Mouse (Mus musculus): ENCODE results near the gene 2310050C09Rik. TPM values are rescaled to one million over a fixed set of nuclear protein-coding genes. Genes with fewer than 3 reads are reported as not detected.

2310050C09Rik gene
- total and polyA plus RNA-seq, 2 experiments from 2014 or later: not detected

DNA sequence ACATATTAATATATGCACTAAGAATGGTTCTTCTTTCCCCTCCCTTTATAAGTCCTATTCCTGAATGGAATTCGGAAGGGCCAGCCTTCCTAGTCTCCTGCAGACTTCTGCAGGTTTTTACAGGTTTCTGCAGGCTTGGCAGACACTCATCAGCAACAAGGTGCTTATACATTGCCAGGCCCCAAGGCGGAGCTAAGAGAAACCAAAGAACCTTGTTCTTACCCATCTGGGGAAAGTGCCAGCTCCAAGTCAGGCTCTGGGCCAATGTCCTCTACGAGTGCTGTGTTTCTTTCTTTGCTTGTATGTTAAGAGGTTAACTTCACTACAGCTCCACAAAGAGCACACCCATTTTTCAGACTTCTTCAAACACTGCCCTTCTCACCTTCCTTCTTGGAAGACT is 24.0 kb upstream of the 2310050C09Rik start:
- TF ChIP-seq CTCF (IDR thresholded peaks at IDR 0.05; ENCODE audit: low read depth) (no peak), EP300 (IDR thresholded peaks at IDR 0.05; ENCODE audit: low read depth) (no peak)
- Histone ChIP-seq H3K9me3 (replicated peaks; ENCODE audit: control insufficient read depth, low read length) (no peaks in the 10 kb centered on the region), H3K4me2 (ENCODE audit: low read depth, low read length) (no peak overlapping the region), H3K9ac (replicated peaks; ENCODE audit: low read depth, low read length) (no peak overlapping the region), H3K4me1 (ENCODE audit: control insufficient read depth, insufficient read depth) (no peaks in the 10 kb centered on the region), H3K27ac (ENCODE audit: low read depth) (no peak overlapping the region), H3K36me3 (replicated peaks; ENCODE audit: control insufficient read depth, insufficient read depth, low read length) (no peaks in the 10 kb centered on the region), H3K4me3 (ENCODE audit: low read depth, low read length) (no peak overlapping the region), H3K27me3 (ENCODE audit: control insufficient read depth, insufficient read depth, low read length) (no peaks in the 10 kb centered on the region)
- 48% methylated on average over 3 of the region's 3 CpGs for WGBS
- DNase-seq (ENCODE audit: low spot score) (no peak), ATAC-seq (ENCODE audit: insufficient read depth, low read depth) (no peak)

DNA sequence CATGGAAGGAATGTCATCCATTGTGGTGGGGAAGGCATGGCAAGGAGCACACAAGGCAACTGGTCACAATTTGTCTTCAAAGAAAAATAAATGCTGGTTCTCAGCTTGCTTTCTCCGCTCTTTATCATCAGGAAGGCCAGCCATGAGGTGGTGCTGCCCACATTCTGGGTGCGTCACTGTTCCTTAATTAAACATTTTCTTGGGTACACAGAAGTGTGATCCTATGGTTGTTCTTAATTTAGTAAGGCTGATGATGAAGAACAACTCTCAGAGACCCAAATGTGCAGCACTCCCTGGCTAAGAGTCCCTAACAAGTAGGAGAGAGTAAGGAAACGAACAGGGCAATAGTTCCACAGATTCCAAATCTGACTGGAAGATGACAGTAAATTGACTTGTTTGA is 4.2 kb upstream of the 2310050C09Rik start:
- WGBS: 68% methylated on average over 3 of the region's 3 CpGs
- H3K27me3 ChIP-seq (ENCODE audit: control insufficient read depth, insufficient read depth, low read length): no peaks in the 10 kb centered on the region
- no peak for ATAC-seq (ENCODE audit: insufficient read depth, low read depth)

DNA sequence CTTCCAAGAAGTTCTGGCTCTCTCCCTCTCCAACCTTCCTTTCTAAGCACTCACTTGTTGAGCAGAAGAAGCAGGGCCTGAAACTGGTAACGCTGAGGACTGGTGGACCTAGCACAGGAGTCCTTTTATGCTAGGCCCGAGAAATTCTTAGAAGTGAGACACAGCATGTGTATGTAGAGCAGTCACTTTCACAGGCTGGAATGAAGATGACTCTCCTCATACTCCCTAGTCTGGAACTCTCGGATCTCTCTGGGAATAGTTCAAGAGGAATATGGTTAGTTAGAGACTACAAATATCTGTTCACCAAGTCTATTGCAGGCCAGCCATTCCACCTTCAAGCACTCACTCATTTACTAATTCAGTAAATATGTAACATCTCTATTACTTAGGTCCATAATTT is 18.8 kb downstream of the 2310050C09Rik start, which contains the start of gene Lce1l:
Gene Lce1l (minus strand): TSS at position 101 of the 400 bp plus-strand sequence.
- no peaks in the 10 kb centered on the region for H3K4me1 ChIP-seq (ENCODE audit: control insufficient read depth, insufficient read depth)
- no peak for DNase-seq (ENCODE audit: low spot score)
- H3K27me3 ChIP-seq (ENCODE audit: control insufficient read depth, insufficient read depth, low read length): no peaks in the 10 kb centered on the region
- no peak within 1 kb of the TSS for H3K4me2 ChIP-seq (ENCODE audit: low read depth, low read length)
- WGBS: 70% methylated on average over 3 of the region's 3 CpGs
- TF ChIP-seq EP300 (IDR thresholded peaks at IDR 0.05; ENCODE audit: low read depth) (no peak), CTCF (IDR thresholded peaks at IDR 0.05; ENCODE audit: low read depth) (no peak)
- H3K4me3 ChIP-seq (ENCODE audit: low read depth, low read length): no peak within 1 kb of the TSS
- no peak within 1 kb of the TSS for H3K27ac ChIP-seq (ENCODE audit: low read depth)
- no peak for ATAC-seq (ENCODE audit: insufficient read depth, low read depth)
- H3K9ac ChIP-seq (replicated peaks; ENCODE audit: low read depth, low read length): no peak within 1 kb of the TSS
- H3K36me3 ChIP-seq (replicated peaks; ENCODE audit: control insufficient read depth, insufficient read depth, low read length): no peaks in the 10 kb centered on the region
- H3K9me3 ChIP-seq (replicated peaks; ENCODE audit: control insufficient read depth, low read length): no peaks in the 10 kb centered on the region

More for the DNA sequence above, 4.2 kb upstream of the 2310050C09Rik start:
- Histone ChIP-seq H3K27ac (ENCODE audit: low read depth) (no peak overlapping the region), H3K36me3 (replicated peaks; ENCODE audit: control insufficient read depth, insufficient read depth, low read length) (no peaks in the 10 kb centered on the region), H3K4me2 (ENCODE audit: low read depth, low read length) (no peak overlapping the region), H3K4me3 (ENCODE audit: low read depth, low read length) (no peak overlapping the region), H3K4me1 (ENCODE audit: control insufficient read depth, insufficient read depth) (no peaks in the 10 kb centered on the region), H3K9me3 (replicated peaks; ENCODE audit: control insufficient read depth, low read length) (no peaks in the 10 kb centered on the region), H3K9ac (replicated peaks; ENCODE audit: low read depth, low read length) (no peak overlapping the region)
- no peak for DNase-seq (ENCODE audit: low spot score)
- TF ChIP-seq CTCF (IDR thresholded peaks at IDR 0.05; ENCODE audit: low read depth) (no peak), EP300 (IDR thresholded peaks at IDR 0.05; ENCODE audit: low read depth) (no peak)

DNA sequence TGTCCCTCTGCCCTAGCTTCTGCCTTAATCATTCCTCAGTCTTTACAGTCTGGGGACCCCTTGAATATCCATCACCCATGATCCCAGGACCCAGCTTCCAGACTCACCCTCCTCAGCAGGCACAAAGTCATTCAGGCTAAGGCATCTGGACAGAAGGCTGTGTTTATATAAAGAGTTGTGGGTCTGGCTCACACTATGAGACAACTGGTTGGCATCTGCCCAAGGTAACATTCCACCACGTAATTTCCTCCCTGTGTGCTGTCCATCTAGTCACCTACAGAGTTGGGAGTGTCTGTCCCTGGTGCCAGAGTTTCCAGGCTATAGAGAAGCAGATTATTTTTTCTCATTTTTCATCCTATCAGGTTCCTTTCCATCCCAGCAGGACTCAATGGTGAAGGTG is 42.9 kb downstream of the 2310050C09Rik start, which contains the start of gene Kprp:
Gene Kprp (minus strand): TSS at position 140 of the 400 bp plus-strand sequence.
- TF ChIP-seq EP300 (IDR thresholded peaks at IDR 0.05; ENCODE audit: low read depth) (no peak), CTCF (IDR thresholded peaks at IDR 0.05; ENCODE audit: low read depth) (no peak)
- H3K27ac ChIP-seq (ENCODE audit: low read depth): no peak within 1 kb of the TSS
- H3K4me1 ChIP-seq (ENCODE audit: control insufficient read depth, insufficient read depth): no peaks in the 10 kb centered on the region
- no peaks in the 10 kb centered on the region for H3K9me3 ChIP-seq (replicated peaks; ENCODE audit: control insufficient read depth, low read length)
- no peak within 1 kb of the TSS for H3K4me3 ChIP-seq (ENCODE audit: low read depth, low read length)
- no peak within 1 kb of the TSS for H3K4me2 ChIP-seq (ENCODE audit: low read depth, low read length)
- no peaks in the 10 kb centered on the region for H3K27me3 ChIP-seq (ENCODE audit: control insufficient read depth, insufficient read depth, low read length)
- DNase-seq (ENCODE audit: low spot score) (no peak), ATAC-seq (ENCODE audit: insufficient read depth, low read depth) (no peak)
- no peaks in the 10 kb centered on the region for H3K36me3 ChIP-seq (replicated peaks; ENCODE audit: control insufficient read depth, insufficient read depth, low read length)
- no peak within 1 kb of the TSS for H3K9ac ChIP-seq (replicated peaks; ENCODE audit: low read depth, low read length)
- 11% methylated on average over 1 of the region's 1 CpGs for WGBS

DNA sequence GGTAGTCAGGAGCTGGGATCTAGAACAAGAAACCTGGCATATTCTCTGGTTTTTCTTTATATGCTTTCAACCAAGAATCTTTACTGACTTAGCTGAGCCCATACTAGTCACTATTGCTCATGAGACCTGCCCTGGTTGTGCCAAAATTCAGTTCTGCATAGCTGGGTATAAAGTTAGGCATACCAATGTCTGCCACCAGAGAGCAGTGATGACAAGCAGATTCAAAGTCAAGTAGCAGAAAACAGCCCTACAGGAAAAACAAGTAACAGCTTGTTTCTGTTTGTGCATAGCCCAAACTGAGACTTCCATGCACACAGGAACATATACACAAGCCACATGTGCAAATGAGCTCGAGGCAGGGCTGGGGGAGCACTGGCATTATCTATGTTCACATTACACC is 44.2 kb downstream of the 2310050C09Rik start:
- no peak for DNase-seq (ENCODE audit: low spot score)
- Histone ChIP-seq H3K9ac (replicated peaks; ENCODE audit: low read depth, low read length) (no peak overlapping the region), H3K4me2 (ENCODE audit: low read depth, low read length) (no peak overlapping the region), H3K4me1 (ENCODE audit: control insufficient read depth, insufficient read depth) (no peaks in the 10 kb centered on the region), H3K9me3 (replicated peaks; ENCODE audit: control insufficient read depth, low read length) (no peaks in the 10 kb centered on the region), H3K36me3 (replicated peaks; ENCODE audit: control insufficient read depth, insufficient read depth, low read length) (no peaks in the 10 kb centered on the region), H3K4me3 (ENCODE audit: low read depth, low read length) (no peak overlapping the region), H3K27me3 (ENCODE audit: control insufficient read depth, insufficient read depth, low read length) (no peaks in the 10 kb centered on the region), H3K27ac (ENCODE audit: low read depth) (no peak overlapping the region)
- 19% methylated on average over 1 of the region's 1 CpGs for WGBS
- ATAC-seq (ENCODE audit: insufficient read depth, low read depth): no peak
- TF ChIP-seq EP300 (IDR thresholded peaks at IDR 0.05; ENCODE audit: low read depth) (no peak), CTCF (IDR thresholded peaks at IDR 0.05; ENCODE audit: low read depth) (peak; percentile 18)

Other genes starting within 250 kb of the 2310050C09Rik start
- gene Lce6a, start 248.6 kb downstream of the 2310050C09Rik start, total RNA-seq (2014; rRNA removed; ENCODE audit: low replicate concordance): not detected in 2 replicates
- gene Lce6a, start 248.6 kb downstream of the 2310050C09Rik start, polyA plus RNA-seq (2015; fragmentation: Nextera tagmentation; extraction: Ambion mirVana): not detected in 2 replicates
- not detected in 2 replicates for gene Lce1a1, start 221.9 kb downstream of the 2310050C09Rik start, total RNA-seq (2014; rRNA removed; ENCODE audit: low replicate concordance)
- not detected in 2 replicates for gene Lce1a1, start 221.9 kb downstream of the 2310050C09Rik start, polyA plus RNA-seq (2015; fragmentation: Nextera tagmentation; extraction: Ambion mirVana)
- gene Lce1b, start 213.3 kb downstream of the 2310050C09Rik start, total RNA-seq (2014; rRNA removed; ENCODE audit: low replicate concordance): not detected in 2 replicates
- not detected in 2 replicates for gene Lce1b, start 213.3 kb downstream of the 2310050C09Rik start, polyA plus RNA-seq (2015; fragmentation: Nextera tagmentation; extraction: Ambion mirVana)
- gene Lce1a2, start 199.9 kb downstream of the 2310050C09Rik start, total RNA-seq (2014; rRNA removed; ENCODE audit: low replicate concordance): not detected in 2 replicates
- gene Lce1a2, start 199.9 kb downstream of the 2310050C09Rik start, polyA plus RNA-seq (2015; fragmentation: Nextera tagmentation; extraction: Ambion mirVana): not detected in 2 replicates
- gene Lce1c, start 191.0 kb downstream of the 2310050C09Rik start, total RNA-seq (2014; rRNA removed; ENCODE audit: low replicate concordance): not detected in 2 replicates
- not detected in 2 replicates for gene Lce1c, start 191.0 kb downstream of the 2310050C09Rik start, polyA plus RNA-seq (2015; fragmentation: Nextera tagmentation; extraction: Ambion mirVana)
- not detected in 2 replicates for gene Lce1d, start 183.0 kb downstream of the 2310050C09Rik start, total RNA-seq (2014; rRNA removed; ENCODE audit: low replicate concordance)
- not detected in 2 replicates for gene Lce1d, start 183.0 kb downstream of the 2310050C09Rik start, polyA plus RNA-seq (2015; fragmentation: Nextera tagmentation; extraction: Ambion mirVana)
- not detected in 2 replicates for gene Lce1e, start 161.1 kb downstream of the 2310050C09Rik start, total RNA-seq (2014; rRNA removed; ENCODE audit: low replicate concordance)
- gene Lce1e, start 161.1 kb downstream of the 2310050C09Rik start, polyA plus RNA-seq (2015; fragmentation: Nextera tagmentation; extraction: Ambion mirVana): not detected in 2 replicates
- gene Lce1f, start 149.9 kb downstream of the 2310050C09Rik start, total RNA-seq (2014; rRNA removed; ENCODE audit: low replicate concordance): not detected in 2 replicates
- gene Lce1f, start 149.9 kb downstream of the 2310050C09Rik start, polyA plus RNA-seq (2015; fragmentation: Nextera tagmentation; extraction: Ambion mirVana): not detected in 2 replicates
- gene Gm38119, start 131.1 kb downstream of the 2310050C09Rik start, total RNA-seq (2014; rRNA removed; ENCODE audit: low replicate concordance): not detected in 2 replicates
- gene Gm38119, start 131.1 kb downstream of the 2310050C09Rik start, polyA plus RNA-seq (2015; fragmentation: Nextera tagmentation; extraction: Ambion mirVana): not detected in 2 replicates
- not detected in 2 replicates for gene Lce1g, start 117.9 kb downstream of the 2310050C09Rik start, total RNA-seq (2014; rRNA removed; ENCODE audit: low replicate concordance)
- gene Lce1g, start 117.9 kb downstream of the 2310050C09Rik start, polyA plus RNA-seq (2015; fragmentation: Nextera tagmentation; extraction: Ambion mirVana): not detected in 2 replicates
- gene Lce1h, start 105.2 kb downstream of the 2310050C09Rik start, total RNA-seq (2014; rRNA removed; ENCODE audit: low replicate concordance): not detected in 2 replicates
- not detected in 2 replicates for gene Lce1h, start 105.2 kb downstream of the 2310050C09Rik start, polyA plus RNA-seq (2015; fragmentation: Nextera tagmentation; extraction: Ambion mirVana)
- gene Lce1i, start 91.3 kb downstream of the 2310050C09Rik start, total RNA-seq (2014; rRNA removed; ENCODE audit: low replicate concordance): not detected in 2 replicates
- gene Lce1i, start 91.3 kb downstream of the 2310050C09Rik start, polyA plus RNA-seq (2015; fragmentation: Nextera tagmentation; extraction: Ambion mirVana): not detected in 2 replicates
- not detected in 2 replicates for gene Lce1j, start 79.7 kb downstream of the 2310050C09Rik start, total RNA-seq (2014; rRNA removed; ENCODE audit: low replicate concordance)
- gene Lce1j, start 79.7 kb downstream of the 2310050C09Rik start, polyA plus RNA-seq (2015; fragmentation: Nextera tagmentation; extraction: Ambion mirVana): not detected in 2 replicates
- gene Lce1k, start 62.3 kb downstream of the 2310050C09Rik start, total RNA-seq (2014; rRNA removed; ENCODE audit: low replicate concordance): not detected in 2 replicates
- gene Lce1k, start 62.3 kb downstream of the 2310050C09Rik start, polyA plus RNA-seq (2015; fragmentation: Nextera tagmentation; extraction: Ambion mirVana): not detected in 2 replicates
- not detected in 2 replicates for gene Kprp, start 43.0 kb downstream of the 2310050C09Rik start, total RNA-seq (2014; rRNA removed; ENCODE audit: low replicate concordance)
- gene Kprp, start 43.0 kb downstream of the 2310050C09Rik start, polyA plus RNA-seq (2015; fragmentation: Nextera tagmentation; extraction: Ambion mirVana): not detected in 2 replicates
- not detected in 2 replicates for gene Lce1l, start 18.9 kb downstream of the 2310050C09Rik start, total RNA-seq (2014; rRNA removed; ENCODE audit: low replicate concordance)
- gene Lce1l, start 18.9 kb downstream of the 2310050C09Rik start, polyA plus RNA-seq (2015; fragmentation: Nextera tagmentation; extraction: Ambion mirVana): not detected in 2 replicates
- not detected in 2 replicates for gene Lce3a, start 56.0 kb upstream of the 2310050C09Rik start, total RNA-seq (2014; rRNA removed; ENCODE audit: low replicate concordance)
- gene Lce3a, start 56.0 kb upstream of the 2310050C09Rik start, polyA plus RNA-seq (2015; fragmentation: Nextera tagmentation; extraction: Ambion mirVana): not detected in 2 replicates
- not detected in 2 replicates for gene Lce3b, start 62.8 kb upstream of the 2310050C09Rik start, total RNA-seq (2014; rRNA removed; ENCODE audit: low replicate concordance)
- not detected in 2 replicates for gene Lce3b, start 62.8 kb upstream of the 2310050C09Rik start, polyA plus RNA-seq (2015; fragmentation: Nextera tagmentation; extraction: Ambion mirVana)
- not detected in 2 replicates for gene Lce3c, start 74.3 kb upstream of the 2310050C09Rik start, total RNA-seq (2014; rRNA removed; ENCODE audit: low replicate concordance)
- not detected in 2 replicates for gene Lce3c, start 74.3 kb upstream of the 2310050C09Rik start, polyA plus RNA-seq (2015; fragmentation: Nextera tagmentation; extraction: Ambion mirVana)
- gene Lce3d, start 87.2 kb upstream of the 2310050C09Rik start, total RNA-seq (2014; rRNA removed; ENCODE audit: low replicate concordance): not detected in 2 replicates
- not detected in 2 replicates for gene Lce3d, start 87.2 kb upstream of the 2310050C09Rik start, polyA plus RNA-seq (2015; fragmentation: Nextera tagmentation; extraction: Ambion mirVana)
- gene Lce3e, start 96.8 kb upstream of the 2310050C09Rik start, total RNA-seq (2014; rRNA removed; ENCODE audit: low replicate concordance): not detected in 2 replicates
- not detected in 2 replicates for gene Lce3e, start 96.8 kb upstream of the 2310050C09Rik start, polyA plus RNA-seq (2015; fragmentation: Nextera tagmentation; extraction: Ambion mirVana)
- gene Lce3f, start 122.0 kb upstream of the 2310050C09Rik start, total RNA-seq (2014; rRNA removed; ENCODE audit: low replicate concordance): not detected in 2 replicates
- gene Lce3f, start 122.0 kb upstream of the 2310050C09Rik start, polyA plus RNA-seq (2015; fragmentation: Nextera tagmentation; extraction: Ambion mirVana): not detected in 2 replicates
- not detected in 2 replicates for gene Crct1, start 145.5 kb upstream of the 2310050C09Rik start, total RNA-seq (2014; rRNA removed; ENCODE audit: low replicate concordance)
- gene Crct1, start 145.5 kb upstream of the 2310050C09Rik start, polyA plus RNA-seq (2015; fragmentation: Nextera tagmentation; extraction: Ambion mirVana): not detected in 2 replicates
- not detected in 2 replicates for gene Lce1m, start 148.8 kb upstream of the 2310050C09Rik start, total RNA-seq (2014; rRNA removed; ENCODE audit: low replicate concordance)
- not detected in 2 replicates for gene Lce1m, start 148.8 kb upstream of the 2310050C09Rik start, polyA plus RNA-seq (2015; fragmentation: Nextera tagmentation; extraction: Ambion mirVana)
- gene Gm4858, start 198.6 kb upstream of the 2310050C09Rik start, total RNA-seq (2014; rRNA removed; ENCODE audit: low replicate concordance): not detected in 2 replicates
- not detected in 2 replicates for gene Gm4858, start 198.6 kb upstream of the 2310050C09Rik start, polyA plus RNA-seq (2015; fragmentation: Nextera tagmentation; extraction: Ambion mirVana)